Comparison of ENCODE assay signal across 8 mouse cellular contexts in genomic region chr16:13819806-13820500, GRCm38 (mm10). TPM values are rescaled to one million over a fixed set of nuclear protein-coding genes. Genes with fewer than 3 reads are reported as not detected.
DNase-seq lines count a peak whose midpoint lies in the region; ATAC-seq lines count a peak whose summit lies in the region.

No protein-coding gene starts in this region.

- DNase-seq in kidney, adult 11 months: no peak
- peak; percentile 42 for DNase-seq in NIH3T3 (ENCODE audit: low read depth)
- DNase-seq in liver, embryonic 13.5 days: no peak
- no peak for DNase-seq in c-Kit-positive CD71-positive TER-119-positive erythroid progenitor cells, embryonic 14.5 days (ENCODE audit: low spot score)

- peak overlapping the region; percentile 81 for H3K4me2 ChIP-seq in kidney, embryonic 16.5 days (replicated peaks; ENCODE audit: low read depth, low read length)
- H3K4me2 ChIP-seq in forebrain, embryonic 16.5 days (ENCODE audit: low read length): peak overlapping the region; percentile 78
- peak overlapping the region; percentile 96 for H3K4me2 ChIP-seq in liver, embryonic 13.5 days
- H3K4me2 ChIP-seq in stomach, embryonic 15.5 days: peak overlapping the region; percentile 81

- H3K9me3 ChIP-seq in kidney, embryonic 16.5 days (ENCODE audit: low read length): no peaks in the 10 kb centered on the region
- H3K9me3 ChIP-seq in forebrain, embryonic 16.5 days (ENCODE audit: control insufficient read depth, low read length): no peaks in the 10 kb centered on the region; the same call in 1 of the 2 replicates
- no peaks in the 10 kb centered on the region for H3K9me3 ChIP-seq in liver, embryonic 13.5 days (replicated peaks)
- H3K9me3 ChIP-seq in stomach, embryonic 15.5 days: no peaks in the 10 kb centered on the region

- peak overlapping the region; percentile 90 for H3K9ac ChIP-seq in kidney, embryonic 16.5 days (replicated peaks; ENCODE audit: low read length)
- H3K9ac ChIP-seq in forebrain, embryonic 16.5 days (replicated peaks; ENCODE audit: low read depth, low read length): peak overlapping the region; percentile 81
- peak overlapping the region; percentile 80 for H3K9ac ChIP-seq in liver, embryonic 13.5 days
- H3K9ac ChIP-seq in stomach, embryonic 15.5 days: peak overlapping the region; percentile 90

- 25% methylated on average over 12 of the region's 12 CpGs for WGBS in kidney, embryonic 16.5 days
- WGBS in forebrain, embryonic 16.5 days: 36% methylated on average over 12 of the region's 12 CpGs
- 24% methylated on average over 12 of the region's 12 CpGs for WGBS in liver, embryonic 13.5 days (ENCODE audit: insufficient replicate concordance)
- WGBS in stomach, embryonic 15.5 days: 26% methylated on average over 12 of the region's 12 CpGs

- peak overlapping the region; percentile 89 for H3K4me3 ChIP-seq in kidney, embryonic 16.5 days (ENCODE audit: low read length)
- peak overlapping the region; percentile 78 for H3K4me3 ChIP-seq in forebrain, embryonic 16.5 days (replicated peaks; ENCODE audit: low read length)
- H3K4me3 ChIP-seq in liver, embryonic 13.5 days (replicated peaks): peak overlapping the region; percentile 75
- H3K4me3 ChIP-seq in stomach, embryonic 15.5 days (replicated peaks): peak overlapping the region; percentile 90

- H3K27ac ChIP-seq in kidney, embryonic 16.5 days (ENCODE audit: low read length): peak overlapping the region; percentile 99
- peak overlapping the region; percentile 96; the same call in 1 of the 2 replicates for H3K27ac ChIP-seq in forebrain, embryonic 16.5 days (ENCODE audit: low read length)
- H3K27ac ChIP-seq in liver, embryonic 13.5 days: peak overlapping the region; percentile 65; the same call in 1 of the 2 replicates
- peak overlapping the region; percentile 81; the same call in 1 of the 2 replicates for H3K27ac ChIP-seq in stomach, embryonic 15.5 days

- ATAC-seq in kidney, embryonic 16.5 days (ENCODE audit: low FRiP score, low TSS enrichment): peak; percentile 3; the same call in 1 of the 2 replicates
- no peak for ATAC-seq in forebrain, embryonic 16.5 days
- ATAC-seq in liver, embryonic 13.5 days (ENCODE audit: low read depth): no peak
- no peak for ATAC-seq in stomach, embryonic 15.5 days (ENCODE audit: insufficient read depth, low FRiP score, low read depth)
- no peak for ATAC-seq in monocyte, adult 5-6 weeks (replicated peaks; ENCODE audit: insufficient number of reproducible peaks, low FRiP score, low TSS enrichment, poor library complexity, severe bottlenecking)

- H3K4me1 ChIP-seq in kidney, embryonic 16.5 days (ENCODE audit: insufficient read depth, low read length): peaks cover 16% of the 10 kb centered on the region
- peaks cover 22% of the 10 kb centered on the region for H3K4me1 ChIP-seq in forebrain, embryonic 16.5 days (replicated peaks; ENCODE audit: control insufficient read depth, insufficient read depth, low read length)
- peaks cover 40% of the 10 kb centered on the region for H3K4me1 ChIP-seq in liver, embryonic 13.5 days (replicated peaks)
- peaks cover 4% of the 10 kb centered on the region for H3K4me1 ChIP-seq in stomach, embryonic 15.5 days

- no peaks in the 10 kb centered on the region for H3K27me3 ChIP-seq in kidney, embryonic 16.5 days (ENCODE audit: insufficient read depth, low read length)
- no peaks in the 10 kb centered on the region for H3K27me3 ChIP-seq in forebrain, embryonic 16.5 days (replicated peaks; ENCODE audit: control insufficient read depth, insufficient read depth, low read length)
- no peaks in the 10 kb centered on the region for H3K27me3 ChIP-seq in liver, embryonic 13.5 days
- no peaks in the 10 kb centered on the region for H3K27me3 ChIP-seq in stomach, embryonic 15.5 days (replicated peaks)

- 0 out of 2 replicates have a peak, but pooled peaks cover 12% of the 10 kb centered on the region for H3K36me3 ChIP-seq in kidney, embryonic 16.5 days (ENCODE audit: insufficient read depth, low read length)
- peaks cover 3% of the 10 kb centered on the region; the same call in 1 of the 2 replicates for H3K36me3 ChIP-seq in forebrain, embryonic 16.5 days (ENCODE audit: control insufficient read depth, insufficient read depth)
- H3K36me3 ChIP-seq in liver, embryonic 13.5 days: peaks cover 4% of the 10 kb centered on the region; the same call in 1 of the 2 replicates
- H3K36me3 ChIP-seq in stomach, embryonic 15.5 days: no peaks in the 10 kb centered on the region

RNA-seq across cellular contexts. Expression of gene Ntan1, which starts 1.3 kb away (rescaled TPM):
- polyA plus RNA-seq in kidney, embryonic 16.5 days (2015; fragmentation: Nextera tagmentation; extraction: Ambion mirVana): 157 and 159 TPM in 2 replicates
- polyA plus RNA-seq in forebrain, embryonic 16.5 days (2015; fragmentation: Nextera tagmentation; extraction: Ambion mirVana): 208 and 219 TPM in 2 replicates
- polyA plus RNA-seq in liver, embryonic 13.5 days (2015; fragmentation: Nextera tagmentation; extraction: Ambion mirVana): 44.7 and 45.3 TPM in 2 replicates
- polyA plus RNA-seq in stomach, embryonic 15.5 days (2015; fragmentation: Nextera tagmentation; extraction: Ambion mirVana): 160 and 174 TPM in 2 replicates
- total RNA-seq in monocyte, adult 5-6 weeks (2017): 46.8 to 63.3 TPM (median 57.8 TPM) in 3 replicates

RNA-seq across cellular contexts. Expression of gene Rrn3, which starts 39.4 kb away (rescaled TPM):
- polyA plus RNA-seq in kidney, embryonic 16.5 days (2015; fragmentation: Nextera tagmentation; extraction: Ambion mirVana): 63.8 and 69.8 TPM in 2 replicates
- polyA plus RNA-seq in forebrain, embryonic 16.5 days (2015; fragmentation: Nextera tagmentation; extraction: Ambion mirVana): 109 and 118 TPM in 2 replicates
- polyA plus RNA-seq in liver, embryonic 13.5 days (2015; fragmentation: Nextera tagmentation; extraction: Ambion mirVana): 34.9 and 41.0 TPM in 2 replicates
- 53.4 and 56.8 TPM in 2 replicates for polyA plus RNA-seq in stomach, embryonic 15.5 days (2015; fragmentation: Nextera tagmentation; extraction: Ambion mirVana)
- 21.2 to 28.4 TPM (median 21.4 TPM) in 3 replicates for total RNA-seq in monocyte, adult 5-6 weeks (2017)
